Mouse (Mus musculus): ENCODE measurements around the gene Prss57.
"Not testable (repeated sequence)": the region's sequence is repeated elsewhere in the genome, so short reads cannot be mapped to it uniquely, and the experiment has no call there.

The Prss57 gene

GRCm38 (mm10) chr10:79781139-79781538, 9.6 kb downstream of the Prss57 start:
- DNase-seq (ENCODE audit: low spot score in 2 of 2), result no peak

GRCm38 (mm10) chr10:79780664-79781015, 10.1 kb downstream of the Prss57 start:
- DNase-seq (ENCODE audit: low spot score in 2 of 2), result no peak

- DNase-seq (ENCODE audit: low spot score in 2 of 2), result peak; percentile 98
These were observed 10.7 kb downstream of the Prss57 start for GRCm38 (mm10) chr10:79779784-79780663.

- DNase-seq (ENCODE audit: low spot score in 2 of 2), result no peak
These were observed 11.6 kb downstream of the Prss57 start for GRCm38 (mm10) chr10:79779193-79779592.

GRCm38 (mm10) chr10:79778006-79778405, 12.8 kb downstream of the Prss57 start:
- DNase-seq (ENCODE audit: low spot score in 2 of 2), result peak; percentile 25 to 43

GRCm38 (mm10) chr10:79777103-79777531, 13.6 kb downstream of the Prss57 start, which contains the start of gene Fstl3:
Gene Fstl3 (plus strand): TSS chr10:79777272.
- DNase-seq (ENCODE audit: low spot score in 2 of 2), result peak in 1 of 2 experiments; percentile 36

GRCm38 (mm10) chr10:79774486-79775279, 16.1 kb downstream of the Prss57 start:
- no peak for DNase-seq (ENCODE audit: low spot score in 2 of 2)

- no peak for DNase-seq (ENCODE audit: low spot score in 2 of 2)
These were observed 17.6 kb downstream of the Prss57 start for GRCm38 (mm10) chr10:79773208-79773607.

GRCm38 (mm10) chr10:79772320-79772719, 18.4 kb downstream of the Prss57 start:
- DNase-seq (ENCODE audit: low spot score in 2 of 2), result no peak

- DNase-seq (ENCODE audit: low spot score in 2 of 2), result no peak
These were observed 21.4 kb downstream of the Prss57 start for GRCm38 (mm10) chr10:79769329-79769728.

- DNase-seq (ENCODE audit: low spot score in 2 of 2), result peak; percentile 66 to 71
These were observed 22.4 kb downstream of the Prss57 start for GRCm38 (mm10) chr10:79768400-79768799.

GRCm38 (mm10) chr10:79767372-79768244, 23.2 kb downstream of the Prss57 start:
- DNase-seq (ENCODE audit: low spot score in 2 of 2), result peak; percentile 85 to 89

GRCm38 (mm10) chr10:79766508-79767325, 24.0 kb downstream of the Prss57 start, which contains the start of gene Rnf126:
Gene Rnf126 (minus strand): TSS chr10:79766952.
- peak; percentile 99 for DNase-seq (ENCODE audit: low spot score in 2 of 2)

GRCm38 (mm10) chr10:79766001-79766507, 24.7 kb downstream of the Prss57 start:
- DNase-seq (ENCODE audit: low spot score in 2 of 2), result no peak

- DNase-seq (ENCODE audit: low spot score in 2 of 2), result no peak
These were observed 25.5 kb downstream of the Prss57 start for GRCm38 (mm10) chr10:79765228-79765745.

GRCm38 (mm10) chr10:79764234-79764633, 26.5 kb downstream of the Prss57 start:
- DNase-seq (ENCODE audit: low spot score in 2 of 2), result peak; percentile 25 to 48

GRCm38 (mm10) chr10:79762875-79763274, 27.9 kb downstream of the Prss57 start:
- DNase-seq (ENCODE audit: low spot score in 2 of 2), result no peak

- no peak for DNase-seq (ENCODE audit: low spot score in 2 of 2)
These were observed 30.1 kb downstream of the Prss57 start for GRCm38 (mm10) chr10:79760603-79761143.

GRCm38 (mm10) chr10:79759675-79760074, 31.1 kb downstream of the Prss57 start:
- not testable (repeated sequence) for DNase-seq (ENCODE audit: low spot score in 2 of 2)

GRCm38 (mm10) chr10:79756660-79757059, 34.1 kb downstream of the Prss57 start:
- no peak for DNase-seq (ENCODE audit: low spot score in 2 of 2)
